ENCODE assay signal across 9 mouse cellular contexts in the genomic region with DNA sequence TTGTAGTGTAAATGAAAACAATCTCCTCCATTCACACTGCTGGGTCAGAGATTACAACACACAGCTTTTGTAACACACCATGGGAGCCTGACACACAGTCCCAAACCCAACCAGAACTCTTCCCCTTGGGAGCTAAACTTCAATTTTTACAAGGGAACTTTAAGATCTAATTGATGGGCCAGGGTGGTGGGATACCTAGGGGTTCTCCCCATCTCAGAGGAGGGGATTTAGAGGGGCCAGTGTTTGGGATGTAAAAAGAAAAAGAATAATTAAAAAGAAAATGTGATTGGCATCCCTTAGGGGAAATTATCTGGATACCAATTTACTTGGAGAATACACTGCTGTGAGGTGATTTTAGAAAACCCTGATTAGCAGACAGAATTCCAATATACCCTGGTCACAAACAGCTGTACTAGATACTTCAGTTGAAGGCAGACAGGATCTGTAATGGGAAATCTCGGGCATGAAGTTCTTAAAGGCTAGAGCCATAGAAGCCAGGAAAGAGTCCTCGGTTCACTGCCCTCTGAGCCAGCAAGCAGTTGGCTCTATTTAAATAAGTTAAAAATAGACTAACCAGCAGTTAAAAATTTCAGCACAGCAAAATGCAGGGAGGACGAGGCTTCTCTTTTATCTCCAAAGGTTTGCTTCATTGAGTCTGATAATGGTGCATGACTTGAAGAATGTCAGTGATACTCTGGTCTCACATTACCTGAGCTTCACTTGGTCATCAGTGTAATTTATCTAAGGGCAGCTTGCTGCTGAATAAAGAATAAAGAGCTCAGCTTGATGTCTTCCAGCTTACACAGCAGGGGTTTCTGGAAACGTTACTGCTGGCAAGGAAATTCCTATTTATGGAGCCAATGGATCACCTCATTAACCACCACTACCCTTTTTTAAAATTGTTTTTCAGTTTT.
DNase-seq lines count a peak whose midpoint lies in the region; ATAC-seq and TF ChIP-seq lines count a peak whose summit lies in the region.
"Had no signal": no experiment of that assay in that cellular context is flagged by ENCODE, and none has a peak within 500 bp of the region (broad histone marks: within the 10 kb centered on the region; RNA-seq: fewer than 3 reads in every experiment).

No protein-coding gene starts in this region.

- intact Hi-C loops in left cerebral cortex, postnatal 4 days (cut with DNase I), result no loop called here

- peak; percentile 63; the same call in 1 of the 2 replicates for ATAC-seq in hindbrain, embryonic 12.5 days (ENCODE audit: low FRiP score)
- ATAC-seq in hindbrain, embryonic 11.5 days (ENCODE audit: low FRiP score), result no peak
- ATAC-seq in hindbrain, embryonic 15.5 days (ENCODE audit: low FRiP score, low read depth), result 0 out of 2 replicates have a peak, but pooled peaks have one; percentile 30
- no peak for ATAC-seq in stomach, postnatal 0 days (ENCODE audit: low FRiP score, low TSS enrichment)

- H3K9ac ChIP-seq in hindbrain, embryonic 12.5 days, result no peak overlapping the region
- no peak overlapping the region for H3K9ac ChIP-seq in hindbrain, embryonic 11.5 days (ENCODE audit: low read depth, low read length)
- no peak overlapping the region for H3K9ac ChIP-seq in hindbrain, embryonic 15.5 days
- no peak overlapping the region for H3K9ac ChIP-seq in stomach, postnatal 0 days (ENCODE audit: low read length)

- TF ChIP-seq CTCF in stomach, postnatal 0 days (IDR thresholded peaks at IDR 0.05; ENCODE audit: low read depth), result no peak

- no peak overlapping the region for H3K4me3 ChIP-seq in hindbrain, embryonic 12.5 days
- no peak overlapping the region for H3K4me3 ChIP-seq in hindbrain, embryonic 11.5 days (ENCODE audit: low read depth, low read length)
- H3K4me3 ChIP-seq in hindbrain, embryonic 15.5 days, result no peak overlapping the region
- H3K4me3 ChIP-seq in stomach, postnatal 0 days (ENCODE audit: low read depth, low read length), result no peak overlapping the region

- no peak overlapping the region for H3K4me2 ChIP-seq in hindbrain, embryonic 12.5 days (replicated peaks)
- H3K4me2 ChIP-seq in hindbrain, embryonic 11.5 days (replicated peaks; ENCODE audit: low read depth, low read length), result no peak overlapping the region
- H3K4me2 ChIP-seq in hindbrain, embryonic 15.5 days, result no peak overlapping the region
- H3K4me2 ChIP-seq in stomach, postnatal 0 days (replicated peaks; ENCODE audit: low read depth), result no peak overlapping the region

- no peak for DNase-seq in hindbrain, embryonic 11.5 days (ENCODE audit: low spot score)
- peak; percentile 32 for DNase-seq in embryo, embryonic 10.5 days (ENCODE audit: low spot score)
- peak; percentile 51 for DNase-seq in mesoderm, embryonic 11.5 days (ENCODE audit: low read depth, low spot score)
- DNase-seq in left cerebral cortex, postnatal 4 days, result no peak
- DNase-seq in frontal cortex, postnatal 14 days (ENCODE audit: low spot score in 2 of 2), result no peak
- no peak for DNase-seq in stomach, postnatal 0 days (ENCODE audit: low spot score)
- DNase-seq: adrenal gland, postnatal 36 days had no signal

- TF ChIP-seq EP300 in stomach, postnatal 0 days (optimal IDR thresholded peaks at IDR 0.05), result no peak

- H3K4me1 ChIP-seq in hindbrain, embryonic 12.5 days, result 0 out of 2 replicates have a peak, but pooled peaks cover 2% of the 10 kb centered on the region
- no peaks in the 10 kb centered on the region for H3K4me1 ChIP-seq in hindbrain, embryonic 11.5 days (replicated peaks; ENCODE audit: control insufficient read depth, insufficient read depth, low read length)
- H3K4me1 ChIP-seq in hindbrain, embryonic 15.5 days (replicated peaks), result peaks cover 6% of the 10 kb centered on the region; the same call in 1 of the 2 replicates
- no peaks in the 10 kb centered on the region for H3K4me1 ChIP-seq in stomach, postnatal 0 days (replicated peaks; ENCODE audit: control insufficient read depth, insufficient read depth)

- 3% methylated on average over 4 of the region's 4 CpGs for WGBS in hindbrain, embryonic 12.5 days
- 3% methylated on average over 4 of the region's 4 CpGs for WGBS in hindbrain, embryonic 11.5 days
- 3% methylated on average over 4 of the region's 4 CpGs for WGBS in hindbrain, embryonic 15.5 days
- 38% methylated on average over 4 of the region's 4 CpGs for WGBS in stomach, postnatal 0 days

- H3K9me3 ChIP-seq in hindbrain, embryonic 12.5 days (replicated peaks), result no peaks in the 10 kb centered on the region
- no peaks in the 10 kb centered on the region for H3K9me3 ChIP-seq in hindbrain, embryonic 11.5 days (ENCODE audit: control insufficient read depth, low read length)
- H3K9me3 ChIP-seq in hindbrain, embryonic 15.5 days, result no peaks in the 10 kb centered on the region
- no peaks in the 10 kb centered on the region for H3K9me3 ChIP-seq in stomach, postnatal 0 days (ENCODE audit: control insufficient read depth, low read length)

- H3K36me3 ChIP-seq in hindbrain, embryonic 12.5 days, result no peaks in the 10 kb centered on the region
- H3K36me3 ChIP-seq in hindbrain, embryonic 11.5 days (ENCODE audit: control insufficient read depth, insufficient read depth, low read length), result no peaks in the 10 kb centered on the region
- H3K36me3 ChIP-seq in hindbrain, embryonic 15.5 days, result no peaks in the 10 kb centered on the region
- H3K36me3 ChIP-seq in stomach, postnatal 0 days (ENCODE audit: control insufficient read depth, insufficient read depth, low read length), result no peaks in the 10 kb centered on the region

- no peaks in the 10 kb centered on the region for H3K27me3 ChIP-seq in hindbrain, embryonic 12.5 days
- H3K27me3 ChIP-seq in hindbrain, embryonic 11.5 days (ENCODE audit: control insufficient read depth, insufficient read depth, low read length), result no peaks in the 10 kb centered on the region
- H3K27me3 ChIP-seq in hindbrain, embryonic 15.5 days, result no peaks in the 10 kb centered on the region
- no peaks in the 10 kb centered on the region for H3K27me3 ChIP-seq in stomach, postnatal 0 days (ENCODE audit: control insufficient read depth, insufficient read depth, low read length)

- no peak overlapping the region for H3K27ac ChIP-seq in hindbrain, embryonic 12.5 days
- no peak overlapping the region for H3K27ac ChIP-seq in hindbrain, embryonic 11.5 days (ENCODE audit: low read depth, low read length)
- H3K27ac ChIP-seq in hindbrain, embryonic 15.5 days (replicated peaks), result peak overlapping the region; percentile 30; the same call in 1 of the 2 replicates
- H3K27ac ChIP-seq in stomach, postnatal 0 days (replicated peaks), result no peak overlapping the region

Comparison
In these comparisons a context has a peak if more than half of its experiments do, and no peak if none do; other contexts are left out.
1. ATAC-seq: peak in hindbrain, embryonic 12.5 days (single experiment) and hindbrain, embryonic 15.5 days (single experiment); none in hindbrain, embryonic 11.5 days (single experiment) and stomach, postnatal 0 days (single experiment).
2. DNase-seq: peak in embryo, embryonic 10.5 days (single experiment) and mesoderm, embryonic 11.5 days (single experiment); none in hindbrain, embryonic 11.5 days (single experiment), left cerebral cortex, postnatal 4 days (single experiment), frontal cortex, postnatal 14 days (0 of 2) and stomach, postnatal 0 days (single experiment).